Mouse (Mus musculus) T-helper 17 cell (primary cell): ENCODE results near the gene Cd300lf.

Source experiments
- in situ Hi-C, 2 experiments: fragments of 300-600 bp; cut with MboI, MseI; formaldehyde crosslinking; loops; 1 replicate in 1 of 2; 2 replicates in 1 of 2; pipeline ENCODE4 v1.15.1; 2025; ENCODE audit warnings: high pct_unique_total_duplicates in 2 of 2

Gene Cd300lf

GRCm38 (mm10) chr11:115133800-115134199 is at the start of gene Cd300lf:
Gene Cd300lf, minus strand, starts transcription at chr11:115133992.
- in situ Hi-C loops, result no loop called here

- in situ Hi-C loops, result loop anchor here (10.0 to 25.0 kb wide), 2 partner anchors 97 to 1230 kb away; partner anchors contain the start of gene Rnf157 (in 1 of the 2)
These were observed 48.3 kb upstream of the Cd300lf start for GRCm38 (mm10) chr11:115181913-115182638.

DNA sequence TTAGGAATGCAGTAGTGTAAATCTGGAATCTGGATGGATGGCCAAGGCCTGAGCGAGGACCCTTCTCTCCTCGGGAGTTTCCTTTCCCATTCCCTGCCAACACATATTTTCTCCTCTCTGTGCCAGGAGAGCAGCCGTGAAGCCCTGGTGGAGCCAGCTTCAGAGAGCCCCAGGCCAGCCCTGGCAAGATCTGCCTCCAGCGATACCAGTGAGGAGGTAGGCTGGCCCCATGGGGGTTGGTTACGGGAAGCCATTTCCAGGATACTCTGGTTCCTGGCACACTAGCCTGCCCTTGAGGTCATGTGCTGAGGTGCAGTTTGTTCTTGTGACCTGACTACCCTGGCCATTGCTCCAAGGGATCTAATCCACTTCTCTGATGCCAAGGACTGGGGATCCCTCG is 46.1 kb upstream of the Cd300lf start:
- in situ Hi-C loops, result loop anchor here (10.0 to 25.0 kb wide), 2 partner anchors 95 to 1232 kb away; partner anchors contain the start of gene Rnf157 (in 1 of the 2)

GRCm38 (mm10) chr11:115179191-115179590 is 45.4 kb upstream of the Cd300lf start:
- in situ Hi-C loops, result loop anchor here in 1 of 2 experiments (25.0 kb wide), 1 partner anchor 1233 kb away; the partner anchor contains the start of gene Rnf157

- in situ Hi-C loops, result loop anchor here in 1 of 2 experiments (25.0 kb wide), 1 partner anchor 1234 kb away; the partner anchor contains the start of gene Rnf157
These were observed 45.0 kb upstream of the Cd300lf start for GRCm38 (mm10) chr11:115178766-115179165.

DNA sequence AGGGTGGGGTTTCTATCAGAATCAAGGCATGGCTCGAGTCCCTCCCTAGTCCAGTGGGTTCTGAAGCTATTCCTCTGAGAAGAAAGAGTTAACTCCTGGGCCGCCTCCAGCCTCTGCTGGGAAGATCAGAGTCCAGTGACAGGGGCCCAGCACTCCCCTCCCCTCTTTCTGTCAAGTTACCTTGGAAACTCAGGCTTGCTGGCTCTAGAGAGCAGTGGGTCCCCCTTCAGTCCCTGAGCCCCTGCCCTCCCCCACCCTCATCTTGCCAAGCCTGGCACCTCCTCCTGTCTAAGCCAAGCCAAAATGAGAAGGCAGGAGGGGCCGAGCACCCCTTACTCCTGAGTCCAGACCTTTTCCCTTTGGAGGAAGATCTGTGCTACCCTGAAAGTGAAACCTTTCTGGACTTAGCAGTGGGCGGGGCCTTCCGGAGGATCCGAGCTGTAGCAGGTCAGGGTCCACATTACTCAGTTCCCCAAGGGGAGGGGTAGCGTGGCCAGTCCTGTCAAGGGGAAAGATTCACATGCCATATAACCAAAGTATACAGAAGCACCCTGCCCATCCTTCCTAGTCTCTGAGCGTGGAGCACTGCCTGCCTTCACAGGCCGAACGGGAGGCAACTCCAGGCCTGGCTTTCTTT is 43.9 kb upstream of the Cd300lf start:
- in situ Hi-C loops, result loop anchor here in 1 of 2 experiments (25.0 kb wide), 1 partner anchor 1235 kb away; the partner anchor contains the start of gene Rnf157

DNA sequence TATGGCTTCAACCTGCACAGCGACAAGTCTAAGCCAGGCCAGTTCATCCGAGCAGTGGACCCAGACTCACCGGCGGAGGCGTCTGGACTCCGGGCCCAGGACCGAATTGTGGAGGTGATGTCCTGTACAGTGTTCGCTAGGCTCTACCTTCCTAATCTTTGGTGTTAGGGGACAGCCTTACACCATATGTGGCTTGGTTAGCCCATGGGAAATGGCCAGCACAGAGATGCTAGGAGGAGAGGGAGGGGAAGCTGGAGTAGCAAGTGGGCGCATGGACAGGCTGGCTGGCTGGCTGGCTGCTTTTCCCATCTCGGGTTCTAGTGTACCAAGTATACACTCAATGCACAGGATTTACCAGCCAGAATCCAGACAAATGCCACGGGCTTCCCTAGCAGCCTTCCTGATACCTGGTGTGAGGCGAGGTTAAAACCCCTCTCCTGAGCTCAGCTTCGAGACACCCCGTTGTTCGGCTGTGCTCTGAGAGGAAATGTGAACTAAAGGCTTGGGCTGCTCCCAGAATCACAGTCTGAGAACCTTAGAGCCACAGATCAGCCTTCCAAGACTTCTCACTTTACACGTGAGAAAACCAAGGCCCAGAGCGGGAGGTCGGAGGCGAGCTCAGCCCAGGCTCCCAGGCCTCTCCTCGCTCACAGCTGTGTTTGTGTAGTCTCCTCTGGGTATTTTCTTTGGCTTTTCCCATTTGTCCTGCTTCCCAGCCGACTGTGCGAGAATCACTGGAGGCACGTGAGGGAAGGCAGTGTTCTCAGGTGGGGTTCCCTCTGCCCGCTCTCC is 42.8 kb upstream of the Cd300lf start:
- in situ Hi-C loops, result loop anchor here in 1 of 2 experiments (25.0 kb wide), 1 partner anchor 1236 kb away; the partner anchor contains the start of gene Rnf157

DNA sequence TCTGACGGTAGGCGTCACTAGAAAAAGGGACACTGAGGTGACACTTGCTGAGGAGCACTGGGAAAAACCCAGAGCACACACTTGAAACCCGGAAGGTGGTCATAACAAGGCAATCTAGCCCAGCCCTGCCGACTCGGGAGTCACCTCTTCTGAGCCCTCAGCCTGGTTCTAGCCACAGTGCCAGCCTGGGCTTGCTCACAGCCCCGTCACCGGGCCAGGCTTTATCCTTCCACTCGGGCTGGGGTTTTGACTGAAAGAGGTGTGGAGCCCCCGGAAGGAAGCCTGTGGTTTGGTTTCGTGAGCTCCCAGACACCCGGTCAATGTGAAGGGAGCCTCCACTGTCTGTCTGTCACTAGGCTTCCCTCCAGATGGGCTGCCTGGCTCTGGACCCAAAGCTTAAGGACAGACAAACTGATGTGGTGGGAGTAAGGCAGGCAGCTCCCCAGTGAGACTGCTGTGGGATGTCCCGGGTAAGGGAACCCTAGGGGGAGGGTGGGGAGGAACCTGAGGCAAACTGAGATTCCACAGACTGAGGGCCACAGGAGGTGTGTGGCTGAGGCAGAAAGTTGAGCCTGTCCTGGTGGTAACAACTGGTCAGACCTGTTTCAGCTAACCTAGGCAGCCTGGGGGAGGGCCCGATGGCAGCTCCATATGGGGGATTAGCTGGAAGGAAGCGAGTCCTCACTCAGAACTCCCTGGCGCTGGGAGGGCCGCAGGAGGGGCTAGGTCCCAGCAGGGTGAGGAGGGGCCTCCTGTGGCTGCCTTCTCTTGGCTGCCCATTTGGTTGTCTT is 40.0 kb upstream of the Cd300lf start:
- in situ Hi-C loops, result no loop called here

DNA sequence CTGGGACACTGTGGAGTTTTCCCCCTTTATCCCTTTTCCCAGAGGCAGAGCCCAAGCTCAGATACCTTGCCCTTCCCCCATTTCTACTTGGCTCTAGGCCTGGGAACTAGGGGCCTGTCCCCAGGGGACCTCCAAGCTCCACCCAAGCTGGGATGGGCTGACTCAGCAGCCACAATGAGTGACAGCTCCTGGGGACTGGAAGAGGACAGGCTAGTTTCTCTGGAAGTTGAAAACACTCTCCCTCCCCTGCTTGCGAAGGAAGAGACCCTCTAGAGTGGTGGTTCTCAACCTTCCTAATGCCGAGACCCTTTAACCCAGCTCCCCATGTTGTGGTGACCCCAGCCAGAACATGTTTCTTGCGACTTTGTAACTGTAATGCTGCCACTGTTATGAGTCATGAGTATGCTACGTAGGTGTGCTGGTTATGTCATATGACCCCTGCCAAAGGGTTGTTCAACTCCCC is 39.1 kb upstream of the Cd300lf start:
- in situ Hi-C loops, result no loop called here

- in situ Hi-C loops, result no loop called here
These were observed 37.3 kb upstream of the Cd300lf start for GRCm38 (mm10) chr11:115171125-115171524.

- in situ Hi-C loops, result loop anchor here in 1 of 2 experiments (10.0 kb wide), 1 partner anchor 305 kb away; the partner anchor contains the start of gene Armc7
These were observed 35.6 kb upstream of the Cd300lf start for GRCm38 (mm10) chr11:115169430-115169829.

DNA sequence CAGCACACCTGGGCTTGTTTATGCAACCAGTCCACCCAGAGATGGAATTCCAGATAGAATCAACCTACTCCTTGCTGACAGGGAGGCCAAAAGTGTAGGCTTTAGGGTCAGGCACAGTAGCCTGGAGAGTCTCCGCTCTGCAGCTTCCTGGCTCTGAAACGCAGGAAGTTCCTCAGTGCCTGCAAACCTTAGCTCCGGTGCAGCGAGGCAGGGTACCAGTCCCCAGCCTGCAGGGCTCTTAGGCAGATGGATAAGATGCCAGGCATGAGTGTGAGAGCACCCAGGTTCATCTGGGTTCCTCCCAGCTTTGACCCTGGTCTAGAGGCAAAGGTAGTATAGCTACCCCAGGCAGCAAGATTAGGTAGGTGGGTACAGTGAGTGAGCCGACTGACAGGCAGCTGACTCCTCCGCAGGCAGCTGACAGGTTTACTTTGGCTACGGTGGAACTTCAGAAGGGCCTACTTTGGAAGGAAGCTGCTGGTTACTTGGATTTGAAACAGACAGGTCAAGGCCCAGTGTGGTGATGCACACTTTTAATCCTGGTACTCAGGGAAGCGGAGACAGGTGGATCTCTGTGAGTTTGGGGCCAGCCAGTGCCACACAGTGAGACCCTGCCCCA is 33.9 kb upstream of the Cd300lf start:
- in situ Hi-C loops, result loop anchor here in 1 of 2 experiments (10.0 kb wide), 1 partner anchor 307 kb away; the partner anchor contains the start of gene Armc7

GRCm38 (mm10) chr11:115166776-115167175 is 33.0 kb upstream of the Cd300lf start:
- in situ Hi-C loops, result loop anchor here in 1 of 2 experiments (10.0 kb wide), 1 partner anchor 308 kb away; the partner anchor contains the start of gene Armc7

DNA sequence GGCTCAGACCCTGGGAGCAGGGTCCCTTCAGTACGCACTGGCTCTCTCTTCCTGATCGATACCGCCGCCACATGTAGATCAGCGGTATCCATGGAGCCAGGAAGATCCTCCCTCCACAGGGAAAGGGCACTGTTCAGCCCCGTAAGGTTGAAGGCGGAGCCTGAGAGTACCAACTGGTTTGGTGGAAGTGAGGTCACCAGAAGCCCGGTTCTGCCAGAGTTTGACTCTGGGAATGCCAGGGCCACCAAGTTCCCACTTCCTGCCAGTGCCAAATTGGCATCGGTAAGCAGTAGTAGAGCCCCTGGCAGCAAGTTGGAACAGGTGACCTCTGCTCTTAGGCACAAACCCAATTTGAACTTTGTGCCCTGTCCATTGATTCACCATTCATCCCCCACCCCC is 31.2 kb upstream of the Cd300lf start:
- in situ Hi-C loops, result loop anchor here (5.0 to 10.0 kb wide), 3 partner anchors 32 to 310 kb away; partner anchors contain the start of gene Armc7 (in 1 of the 2)

DNA sequence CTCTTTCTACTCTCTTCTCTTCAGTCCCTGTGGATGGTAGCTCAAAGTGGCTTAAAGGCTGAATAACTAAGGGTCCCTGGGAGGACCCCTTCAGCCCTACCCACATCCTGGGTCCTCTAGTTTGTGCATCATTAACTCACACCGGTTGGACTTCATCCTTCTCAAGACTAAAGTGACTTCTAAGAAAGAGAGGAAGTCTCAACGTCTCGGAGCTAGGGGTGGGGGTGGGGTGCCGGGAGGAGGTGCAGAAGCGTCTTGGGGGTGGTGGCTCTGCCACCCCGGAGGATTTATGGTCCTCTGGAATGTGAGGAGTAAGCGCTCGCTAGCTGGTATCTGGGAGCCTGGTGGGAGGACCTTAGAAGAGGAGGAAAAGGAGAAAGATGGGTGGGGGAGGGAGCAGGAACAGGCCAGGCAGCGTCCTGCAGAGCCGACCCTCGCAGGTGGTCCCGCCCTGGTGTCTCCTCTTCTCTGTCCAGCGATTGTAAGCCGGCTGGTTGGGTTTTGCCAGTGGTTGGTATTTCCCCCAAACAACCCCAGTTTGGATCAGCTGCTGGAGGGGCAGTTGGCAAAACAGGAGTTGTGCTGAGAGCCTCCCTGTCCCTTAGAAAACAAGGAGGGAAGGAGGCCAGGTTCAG is 30.7 kb upstream of the Cd300lf start:
- in situ Hi-C loops, result loop anchor here (5.0 to 10.0 kb wide), 3 partner anchors 33 to 310 kb away; partner anchors contain the start of gene Armc7 (in 1 of the 2)

- in situ Hi-C loops, result loop anchor here (5.0 to 10.0 kb wide), 3 partner anchors 34 to 311 kb away; partner anchors contain the start of gene Armc7 (in 1 of the 2)
These were observed 29.9 kb upstream of the Cd300lf start for GRCm38 (mm10) chr11:115163568-115164150.

- in situ Hi-C loops, result loop anchor here (5.0 to 10.0 kb wide), 3 partner anchors 34 to 312 kb away; partner anchors contain the start of gene Armc7 (in 1 of the 2)
These were observed 29.2 kb upstream of the Cd300lf start, which contains the start of gene Slc9a3r1 for GRCm38 (mm10) chr11:115162832-115163480. Gene Slc9a3r1, plus strand, starts transcription at chr11:115163341.

GRCm38 (mm10) chr11:115162205-115162601 is 28.4 kb upstream of the Cd300lf start:
- in situ Hi-C loops, result loop anchor here (5.0 to 10.0 kb wide), 3 partner anchors 35 to 313 kb away; partner anchors contain the start of gene Armc7 (in 1 of the 2)
